Mouse (Mus musculus): ENCODE measurements around the gene Msrb3. TPM values are rescaled to one million over a fixed set of nuclear protein-coding genes. Genes with fewer than 3 reads are reported as not detected.
A peak's percentile ranks its signal among the peaks of the same experiment; 100 is the strongest.
"Not testable (repeated sequence)": the region's sequence is repeated elsewhere in the genome, so short reads cannot be mapped to it uniquely, and the experiment has no call there.

The Msrb3 gene
- polyA plus RNA-seq, 1 experiment from 2014 or later = 10.3 TPM

GRCm38 (mm10) chr10:120760679-120761078 lies 138.2 kb downstream of the Msrb3 start:
- H3K4me2 ChIP-seq (replicated peaks) = no peak overlapping the region
- no peak overlapping the region for H3K27ac ChIP-seq
- no peaks in the 10 kb centered on the region for H3K27me3 ChIP-seq
- peaks cover 19% of the 10 kb centered on the region for H3K4me1 ChIP-seq
- H3K9ac ChIP-seq = no peak overlapping the region
- H3K9me3 ChIP-seq = no peaks in the 10 kb centered on the region
- no peaks in the 10 kb centered on the region for H3K36me3 ChIP-seq
- ATAC-seq (ENCODE audit: insufficient number of reproducible peaks, insufficient read depth, low FRiP score, low TSS enrichment) = no peak
- no peak overlapping the region for H3K4me3 ChIP-seq
- WGBS = 88% methylated on average over 12 of the region's 12 CpGs

DNA sequence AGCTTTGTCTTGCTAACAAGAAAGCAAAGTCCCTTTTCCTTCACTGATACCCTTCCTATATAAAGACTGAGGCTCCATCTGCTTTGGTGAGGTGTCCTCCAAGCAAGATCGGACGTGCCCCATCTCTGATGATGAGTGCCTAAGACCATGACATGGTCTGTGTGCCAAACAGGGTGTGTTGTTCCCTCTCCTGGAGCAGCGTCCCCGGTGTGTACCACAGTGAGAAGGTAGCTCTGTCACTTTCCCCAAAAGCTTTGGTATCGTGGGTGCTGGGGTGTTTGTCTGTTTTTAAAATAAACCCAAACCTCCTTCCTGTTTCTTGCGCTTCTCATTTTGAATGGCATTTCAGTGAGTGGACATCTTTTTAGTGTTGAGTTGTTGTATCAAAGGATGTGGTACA lies 139.0 kb downstream of the Msrb3 start:
- H3K27ac ChIP-seq = no peak overlapping the region
- no peak for ATAC-seq (ENCODE audit: insufficient number of reproducible peaks, insufficient read depth, low FRiP score, low TSS enrichment)
- H3K4me2 ChIP-seq (replicated peaks) = no peak overlapping the region
- H3K9me3 ChIP-seq = no peaks in the 10 kb centered on the region
- no peaks in the 10 kb centered on the region for H3K36me3 ChIP-seq
- no peak overlapping the region for H3K4me3 ChIP-seq
- no peak overlapping the region for H3K9ac ChIP-seq
- no peaks in the 10 kb centered on the region for H3K27me3 ChIP-seq
- 88% methylated on average over 6 of the region's 6 CpGs for WGBS
- H3K4me1 ChIP-seq = peaks cover 19% of the 10 kb centered on the region

DNA sequence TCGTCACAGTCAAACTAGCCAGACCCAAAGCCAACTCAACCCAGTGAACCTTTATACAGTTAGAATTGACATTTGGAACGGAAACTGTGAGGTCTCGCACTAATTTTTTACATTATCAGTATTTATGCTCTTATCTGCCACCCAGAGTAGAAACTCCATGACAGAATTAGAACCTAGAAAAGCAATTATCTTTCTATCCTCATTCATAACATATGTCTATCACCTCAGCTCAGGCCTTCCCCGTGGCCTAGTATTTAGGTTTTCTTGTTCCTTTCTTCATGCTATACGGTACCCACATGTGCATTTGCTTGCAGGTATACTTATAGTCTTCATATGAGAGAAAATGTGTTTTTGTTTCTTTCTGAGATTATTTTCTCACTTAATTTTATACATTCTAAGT lies 146.4 kb downstream of the Msrb3 start:
- no peak for ATAC-seq (ENCODE audit: insufficient number of reproducible peaks, insufficient read depth, low FRiP score, low TSS enrichment)
- no peaks in the 10 kb centered on the region for H3K27me3 ChIP-seq
- no peak overlapping the region for H3K9ac ChIP-seq
- H3K4me2 ChIP-seq (replicated peaks) = no peak overlapping the region
- H3K27ac ChIP-seq = no peak overlapping the region
- H3K9me3 ChIP-seq = no peaks in the 10 kb centered on the region
- 92% methylated on average over 5 of the region's 5 CpGs for WGBS
- peaks cover 6% of the 10 kb centered on the region; the same call in 1 of the 2 replicates for H3K4me1 ChIP-seq
- H3K36me3 ChIP-seq = no peaks in the 10 kb centered on the region
- H3K4me3 ChIP-seq = no peak overlapping the region

- peaks cover 6% of the 10 kb centered on the region; the same call in 1 of the 2 replicates for H3K4me1 ChIP-seq
- no peak overlapping the region for H3K4me2 ChIP-seq (replicated peaks)
- WGBS = 51% methylated on average over 11 of the region's 11 CpGs
- no peaks in the 10 kb centered on the region for H3K9me3 ChIP-seq
- H3K9ac ChIP-seq = no peak overlapping the region
- H3K27me3 ChIP-seq = no peaks in the 10 kb centered on the region
- peak overlapping the region; percentile 77 for H3K27ac ChIP-seq
- H3K36me3 ChIP-seq = no peaks in the 10 kb centered on the region
- ATAC-seq (ENCODE audit: insufficient number of reproducible peaks, insufficient read depth, low FRiP score, low TSS enrichment) = no peak
- no peak overlapping the region for H3K4me3 ChIP-seq
Measured at GRCm38 (mm10) chr10:120751821-120752261, 147.1 kb downstream of the Msrb3 start.

DNA sequence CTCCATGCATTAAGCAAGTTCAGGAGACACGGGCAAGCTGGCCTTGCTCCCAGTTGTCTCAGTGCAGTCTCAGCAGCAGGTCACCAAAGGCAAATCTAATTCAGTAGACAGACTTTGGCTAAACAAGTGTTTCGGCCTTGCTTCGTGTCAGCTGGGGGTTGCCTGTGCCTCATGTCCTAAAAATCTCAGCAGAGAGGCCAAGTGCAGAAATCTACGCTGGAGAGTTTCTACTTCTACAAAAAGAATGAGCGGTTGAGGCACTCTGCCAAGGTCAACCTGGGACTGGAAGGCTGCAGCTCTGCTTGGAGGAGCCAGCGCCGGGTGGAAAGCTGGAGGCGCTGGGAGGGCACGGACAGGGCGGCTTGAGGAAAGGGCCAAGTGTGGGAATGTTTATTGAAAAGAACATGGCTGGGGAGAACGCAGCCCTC lies 147.6 kb downstream of the Msrb3 start:
- H3K9me3 ChIP-seq = no peaks in the 10 kb centered on the region
- H3K4me3 ChIP-seq = no peak overlapping the region
- H3K4me1 ChIP-seq = peaks cover 6% of the 10 kb centered on the region; the same call in 1 of the 2 replicates
- ATAC-seq (ENCODE audit: insufficient number of reproducible peaks, insufficient read depth, low FRiP score, low TSS enrichment) = 0 out of 2 replicates have a peak, but pooled peaks have one; percentile 28
- H3K27me3 ChIP-seq = no peaks in the 10 kb centered on the region
- no peak overlapping the region for H3K9ac ChIP-seq
- no peaks in the 10 kb centered on the region for H3K36me3 ChIP-seq
- H3K27ac ChIP-seq = peak overlapping the region; percentile 77; the same call in 1 of the 2 replicates
- 55% methylated on average over 11 of the region's 11 CpGs for WGBS
- no peak overlapping the region for H3K4me2 ChIP-seq (replicated peaks)

DNA sequence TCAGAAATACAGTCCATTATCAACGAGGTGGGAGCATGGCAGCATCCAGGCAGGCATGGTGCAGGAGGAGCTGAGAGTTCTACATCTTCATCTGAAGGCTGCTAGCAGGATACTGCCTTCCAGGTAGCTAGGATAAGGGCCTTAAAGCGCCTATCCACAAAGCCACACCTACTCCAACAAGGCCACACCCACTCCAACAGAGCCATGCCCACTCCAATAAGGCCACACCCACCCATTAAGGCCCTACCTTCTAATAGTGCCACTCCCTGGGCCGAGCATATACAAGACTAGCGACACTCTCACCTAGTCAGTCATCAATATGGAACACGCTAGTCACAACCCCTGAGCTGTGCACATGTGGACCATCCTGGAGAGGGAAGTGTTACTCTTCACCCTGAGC lies 149.3 kb downstream of the Msrb3 start:
- not testable (repeated sequence) for H3K36me3 ChIP-seq; H3K9me3 ChIP-seq; H3K27ac ChIP-seq; ATAC-seq (ENCODE audit: insufficient number of reproducible peaks, insufficient read depth, low FRiP score, low TSS enrichment); H3K9ac ChIP-seq; H3K27me3 ChIP-seq; H3K4me2 ChIP-seq (replicated peaks); H3K4me3 ChIP-seq
- 93% methylated on average over 5 of the region's 5 CpGs for WGBS
- peaks cover 18% of the 10 kb centered on the region for H3K4me1 ChIP-seq

- Histone ChIP-seq H3K4me3 (no peak overlapping the region), H3K27ac (no peak overlapping the region), H3K4me2 (replicated peaks) (no peak overlapping the region), H3K9ac (no peak overlapping the region), H3K36me3 (no peaks in the 10 kb centered on the region), H3K4me1 (peaks cover 26% of the 10 kb centered on the region), H3K27me3 (no peaks in the 10 kb centered on the region), H3K9me3 (no peaks in the 10 kb centered on the region)
- ATAC-seq (ENCODE audit: insufficient number of reproducible peaks, insufficient read depth, low FRiP score, low TSS enrichment) = no peak
- 83% methylated on average over 6 of the region's 6 CpGs for WGBS
Measured at GRCm38 (mm10) chr10:120748156-120748555, 150.7 kb downstream of the Msrb3 start.

GRCm38 (mm10) chr10:120745138-120745856 lies 153.6 kb downstream of the Msrb3 start:
- 6% methylated on average over 18 of the region's 18 CpGs for WGBS
- Histone ChIP-seq H3K27me3 (no peaks in the 10 kb centered on the region), H3K9ac (peak overlapping the region; percentile 52; the same call in 1 of the 2 replicates), H3K9me3 (no peaks in the 10 kb centered on the region), H3K27ac (peak overlapping the region; percentile 91), H3K4me1 (peaks cover 21% of the 10 kb centered on the region), H3K36me3 (no peaks in the 10 kb centered on the region), H3K4me3 (peak overlapping the region; percentile 23), H3K4me2 (replicated peaks) (peak overlapping the region; percentile 50)
- ATAC-seq (ENCODE audit: insufficient number of reproducible peaks, insufficient read depth, low FRiP score, low TSS enrichment) = peak; percentile 81

DNA sequence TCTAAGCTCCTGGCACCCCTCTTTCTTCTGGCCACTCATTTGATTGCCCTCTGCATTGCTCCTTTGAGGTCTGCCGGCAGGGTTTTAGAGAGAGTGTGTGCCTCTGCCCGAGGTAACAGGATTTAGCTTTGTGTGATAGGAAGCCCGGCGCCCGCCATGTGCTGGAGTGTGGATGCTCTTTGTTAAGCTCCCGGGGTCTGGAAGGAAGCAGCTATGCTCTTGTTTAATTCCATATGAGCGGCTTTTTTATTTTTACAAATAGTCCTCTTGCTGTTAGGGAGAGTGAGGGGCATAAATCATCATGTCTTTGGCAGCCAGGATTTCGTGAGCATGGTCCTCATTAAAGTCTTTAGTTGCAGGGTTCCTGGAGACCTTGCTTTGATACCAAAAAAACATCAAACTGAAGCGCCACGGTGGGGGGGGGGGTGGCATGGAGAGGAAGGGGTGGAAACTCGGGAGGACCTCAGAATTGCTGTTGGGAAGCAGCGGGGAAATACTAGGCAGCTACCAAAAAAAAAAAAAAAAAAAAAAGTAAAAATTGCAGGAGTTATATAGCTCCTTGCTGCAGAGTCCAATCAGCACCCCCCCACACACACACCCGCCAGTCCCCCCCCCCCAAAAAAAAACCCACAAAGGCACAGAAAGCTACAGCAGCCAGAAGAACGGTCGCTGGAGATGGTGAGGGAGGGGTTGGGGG lies 154.3 kb downstream of the Msrb3 start:
- ATAC-seq (ENCODE audit: insufficient number of reproducible peaks, insufficient read depth, low FRiP score, low TSS enrichment) = 0 out of 2 replicates have a peak, but pooled peaks have one; percentile 24
- H3K4me1 ChIP-seq = peaks cover 21% of the 10 kb centered on the region
- H3K9me3 ChIP-seq = no peaks in the 10 kb centered on the region
- peak overlapping the region; percentile 23 for H3K4me3 ChIP-seq
- H3K27me3 ChIP-seq = no peaks in the 10 kb centered on the region
- H3K27ac ChIP-seq = peak overlapping the region; percentile 91
- H3K4me2 ChIP-seq (replicated peaks) = peak overlapping the region; percentile 50
- peak overlapping the region; percentile 52 for H3K9ac ChIP-seq
- under 1% methylated on average over 15 of the region's 15 CpGs for WGBS
- no peaks in the 10 kb centered on the region for H3K36me3 ChIP-seq

DNA sequence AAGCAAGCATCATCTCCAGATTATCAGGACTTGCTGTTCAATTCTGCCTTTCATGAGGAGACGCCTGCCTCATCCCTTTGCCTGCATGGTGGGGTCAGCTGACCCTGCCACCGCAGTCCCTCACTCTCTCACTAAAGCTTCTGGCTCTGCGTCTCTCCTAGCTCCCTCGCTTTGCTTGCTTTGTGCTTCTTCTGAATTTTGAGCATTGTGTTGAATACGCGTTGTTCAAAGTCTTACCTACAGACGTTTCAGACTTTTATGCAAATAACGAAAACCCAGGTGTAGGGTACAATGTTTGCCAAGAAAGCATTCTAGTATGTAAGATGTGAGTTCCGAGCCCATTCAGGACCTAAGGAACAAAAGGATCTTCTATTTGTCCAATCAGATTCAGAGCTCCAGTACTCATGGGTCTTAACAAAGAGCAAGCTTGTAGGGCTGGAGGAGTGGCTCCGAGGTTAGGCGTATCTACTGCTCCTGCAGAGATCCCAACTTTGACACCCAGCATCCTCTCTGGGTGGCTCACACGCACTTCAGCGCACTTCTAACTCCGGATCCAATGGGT lies 162.3 kb downstream of the Msrb3 start:
- Histone ChIP-seq H3K27ac (no peak overlapping the region), H3K36me3 (no peaks in the 10 kb centered on the region), H3K27me3 (no peaks in the 10 kb centered on the region), H3K4me2 (replicated peaks) (peak overlapping the region; percentile 50), H3K4me3 (0 out of 2 replicates have a peak overlapping the region, but pooled peaks have one; percentile 20), H3K4me1 (peaks cover 11% of the 10 kb centered on the region), H3K9ac (no peak overlapping the region), H3K9me3 (no peaks in the 10 kb centered on the region)
- 20% methylated on average over 14 of the region's 14 CpGs for WGBS
- ATAC-seq (ENCODE audit: insufficient number of reproducible peaks, insufficient read depth, low FRiP score, low TSS enrichment) = no peak; the same call in 1 of the 2 replicates

DNA sequence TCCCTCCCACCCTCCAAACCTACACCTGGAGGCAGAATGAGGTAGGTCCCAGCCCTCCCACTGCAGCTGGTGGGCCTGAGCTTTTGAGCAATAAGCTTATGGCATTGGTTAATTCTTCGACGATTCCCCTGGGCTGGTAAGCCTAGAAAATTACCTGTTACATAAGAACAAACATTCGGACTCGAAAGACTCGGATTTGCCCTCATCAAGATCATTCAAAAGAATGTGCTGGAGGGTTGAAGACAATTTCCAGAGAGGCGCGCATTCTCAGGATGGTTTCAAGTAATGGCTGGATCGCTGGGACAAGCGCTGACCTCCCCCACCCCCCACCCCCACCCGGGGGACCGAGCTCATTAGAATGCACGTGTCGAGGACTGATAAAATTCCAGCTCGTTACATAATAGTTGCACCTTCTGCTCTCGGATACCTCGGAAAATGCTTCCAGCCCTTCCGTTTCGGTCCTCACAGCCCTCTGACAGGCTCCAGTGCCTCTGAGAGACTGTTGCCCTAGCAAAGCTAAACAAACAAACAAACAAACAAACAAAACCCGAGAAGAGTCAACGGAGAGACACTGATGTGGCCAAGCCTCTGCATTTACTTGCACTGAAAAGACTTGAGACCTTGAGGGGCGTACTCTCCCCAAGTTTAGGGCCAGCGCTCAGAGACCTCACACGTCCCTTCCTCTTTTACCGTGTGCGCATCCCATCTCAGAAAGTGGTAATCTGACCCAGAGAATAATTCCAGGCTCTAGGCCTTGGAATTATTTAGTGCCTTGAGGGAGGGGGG lies 163.0 kb downstream of the Msrb3 start:
- Histone ChIP-seq H3K27ac (peak overlapping the region; percentile 42; the same call in 1 of the 2 replicates), H3K4me3 (peak overlapping the region; percentile 20; the same call in 1 of the 2 replicates), H3K9ac (0 out of 2 replicates have a peak overlapping the region, but pooled peaks have one; percentile 1), H3K4me2 (replicated peaks) (peak overlapping the region; percentile 50), H3K36me3 (no peaks in the 10 kb centered on the region), H3K27me3 (no peaks in the 10 kb centered on the region), H3K9me3 (no peaks in the 10 kb centered on the region), H3K4me1 (peaks cover 11% of the 10 kb centered on the region)
- ATAC-seq (ENCODE audit: insufficient number of reproducible peaks, insufficient read depth, low FRiP score, low TSS enrichment) = peak; percentile 72
- 4% methylated on average over 25 of the region's 25 CpGs for WGBS

Measured in embryonic facial prominence, embryonic 12.5 days (tissue).